Mouse (Mus musculus): ENCODE results near the gene Ebf1.
A peak's percentile ranks its signal among the peaks of the same experiment; 100 is the strongest.

Ebf1 gene

DNA sequence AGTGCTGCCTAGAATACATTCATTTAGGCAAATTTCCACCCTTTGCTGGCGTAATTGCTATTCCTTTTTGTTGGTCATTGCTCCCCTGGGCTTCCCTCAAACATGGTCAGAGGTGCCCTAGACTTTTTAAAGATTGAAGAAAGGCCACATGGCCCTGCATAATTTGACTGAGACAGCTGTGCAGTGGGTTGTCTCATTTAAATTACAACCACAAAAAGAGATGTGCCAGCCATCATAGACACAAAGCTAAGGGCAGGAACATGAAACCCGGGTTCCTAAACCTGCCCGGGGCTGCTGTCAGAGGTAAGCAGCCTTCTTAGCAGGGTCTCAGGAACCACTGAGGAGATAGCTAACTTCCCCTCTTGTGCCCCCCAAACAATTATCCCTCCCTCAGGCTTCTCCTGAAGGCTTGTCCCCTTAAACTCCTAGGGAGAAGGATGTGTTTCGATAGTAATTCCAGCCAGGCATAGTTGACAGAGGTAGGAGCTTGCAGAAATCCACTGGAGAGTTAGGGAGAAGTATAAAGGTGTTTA is 46.6 kb downstream of the Ebf1 start:
- no peak for DNase-seq (ENCODE audit: low spot score in 2 of 2)

DNA sequence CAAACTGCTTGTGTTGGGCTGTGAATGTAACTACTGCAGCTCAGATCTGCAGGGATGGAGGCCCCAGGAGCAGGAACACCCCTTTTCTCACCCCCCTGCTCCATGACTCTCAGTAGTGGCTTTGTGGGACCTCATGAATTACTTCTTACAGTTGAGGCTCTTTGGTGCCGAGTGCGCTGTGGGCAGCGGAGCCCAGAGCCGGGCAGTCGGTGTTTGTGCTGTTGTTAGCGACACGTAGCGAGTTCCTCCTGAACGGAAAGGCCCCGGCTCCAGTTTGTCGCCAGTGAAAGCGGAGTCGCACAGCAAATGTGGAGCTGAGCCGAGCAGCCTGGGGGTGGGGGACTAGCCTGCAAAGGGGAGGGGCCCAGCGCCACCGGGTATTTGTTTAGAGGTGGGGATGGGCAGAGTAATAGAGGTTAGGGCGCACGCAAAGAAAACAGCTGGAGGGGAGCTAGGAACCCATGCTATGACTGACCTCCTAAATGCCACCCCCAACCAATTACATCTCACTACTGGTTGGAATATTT is 48.1 kb downstream of the Ebf1 start:
- peak in 1 of 2 experiments; percentile 27 for DNase-seq (ENCODE audit: low spot score in 2 of 2)

DNA sequence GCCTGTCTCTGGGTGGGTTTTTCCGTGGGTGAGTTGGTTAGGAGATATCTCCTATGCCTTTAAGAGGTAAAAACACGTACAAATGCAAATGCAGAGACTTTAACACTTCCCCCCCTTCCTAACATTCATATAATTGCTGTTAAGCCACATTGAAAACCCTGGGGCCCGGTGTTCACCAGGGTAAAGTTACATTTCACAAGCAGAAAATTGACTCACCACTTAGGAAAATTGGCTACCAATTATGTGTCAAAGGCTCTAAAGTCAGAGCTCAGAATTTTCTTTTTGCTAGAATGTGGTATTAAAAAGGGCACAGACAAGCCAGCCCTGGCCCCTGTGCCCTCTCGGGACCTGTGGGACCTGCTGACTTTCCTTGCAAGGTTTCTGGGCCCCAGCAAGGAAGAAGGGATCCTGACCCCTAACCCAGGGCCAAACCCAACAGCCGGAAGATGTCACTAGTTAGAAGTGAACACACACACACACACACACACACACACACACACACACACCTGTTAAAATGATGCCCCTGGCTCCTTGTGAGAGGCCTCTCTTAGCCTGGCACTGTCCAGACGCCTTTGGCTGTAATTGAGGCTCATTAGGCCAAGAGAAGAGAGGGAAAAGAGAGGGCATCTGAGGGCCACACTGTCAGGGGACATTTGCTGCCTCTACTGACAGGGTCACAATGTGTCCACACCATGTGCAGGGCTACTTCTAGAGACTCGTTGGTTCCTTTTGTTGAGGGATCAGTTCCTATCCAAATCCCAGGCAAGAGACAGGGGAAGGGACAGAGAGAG is 48.8 kb downstream of the Ebf1 start:
- no peak for DNase-seq (ENCODE audit: low spot score in 2 of 2)

DNA sequence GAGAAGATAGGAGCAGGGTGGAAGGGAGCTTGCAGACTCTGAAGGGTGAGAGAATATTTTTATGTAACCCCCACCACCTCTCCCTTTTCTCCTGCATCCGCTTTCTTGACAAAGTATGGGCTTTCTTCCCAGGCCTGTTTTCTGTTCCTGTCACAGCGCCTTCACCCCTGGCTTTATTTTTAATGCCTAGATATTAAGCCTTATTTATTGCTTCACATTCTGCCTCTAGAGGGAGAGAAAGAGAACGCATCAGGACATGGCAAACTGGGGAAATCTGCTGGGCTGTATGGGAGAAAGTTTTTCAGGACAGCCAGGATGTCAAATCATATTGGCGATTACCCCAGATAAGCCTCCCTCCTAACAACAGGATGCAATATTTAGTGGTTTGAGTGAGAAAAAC is 49.6 kb downstream of the Ebf1 start:
- DNase-seq (ENCODE audit: low spot score in 2 of 2) = no peak

DNA sequence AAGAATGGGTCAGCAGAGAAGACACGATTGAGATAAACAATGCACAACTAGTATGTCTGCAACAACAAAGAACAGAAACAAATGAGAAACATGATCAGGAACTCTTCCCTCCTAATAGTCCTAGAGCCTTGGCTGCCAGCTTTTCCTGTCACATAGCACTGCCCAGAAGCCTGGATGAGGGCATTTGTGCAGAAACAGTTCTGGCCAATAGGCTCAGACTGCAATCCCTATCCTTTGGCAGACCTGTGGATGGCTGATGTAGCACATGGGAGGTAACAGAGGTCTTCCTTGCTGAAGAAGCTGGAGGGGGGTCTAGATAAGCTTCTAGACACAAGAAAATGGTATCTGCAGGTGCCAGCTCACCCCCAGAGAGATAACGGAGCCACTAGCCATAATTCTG is 64.2 kb downstream of the Ebf1 start:
- no peak for DNase-seq (ENCODE audit: low spot score in 2 of 2)

DNA sequence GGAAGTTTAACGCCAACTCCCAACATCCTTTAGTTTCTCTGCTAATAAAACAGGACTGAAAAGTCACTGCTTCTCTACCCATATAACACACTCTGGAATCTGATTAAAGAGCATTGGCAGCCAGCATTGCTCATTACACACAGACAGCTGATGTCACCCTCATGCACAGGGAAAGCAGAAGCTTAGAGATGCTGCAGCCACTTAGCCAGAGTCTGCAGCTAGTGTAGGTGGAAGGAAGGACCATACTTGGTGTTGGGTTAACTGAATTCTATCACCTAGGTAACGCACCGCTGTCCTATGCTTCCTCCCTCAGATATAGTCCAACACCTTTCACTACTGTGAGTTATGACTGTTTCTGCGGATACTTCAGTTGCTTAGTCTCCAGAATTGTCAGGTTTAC is 64.9 kb downstream of the Ebf1 start:
- no peak for DNase-seq (ENCODE audit: low spot score in 2 of 2)

DNA sequence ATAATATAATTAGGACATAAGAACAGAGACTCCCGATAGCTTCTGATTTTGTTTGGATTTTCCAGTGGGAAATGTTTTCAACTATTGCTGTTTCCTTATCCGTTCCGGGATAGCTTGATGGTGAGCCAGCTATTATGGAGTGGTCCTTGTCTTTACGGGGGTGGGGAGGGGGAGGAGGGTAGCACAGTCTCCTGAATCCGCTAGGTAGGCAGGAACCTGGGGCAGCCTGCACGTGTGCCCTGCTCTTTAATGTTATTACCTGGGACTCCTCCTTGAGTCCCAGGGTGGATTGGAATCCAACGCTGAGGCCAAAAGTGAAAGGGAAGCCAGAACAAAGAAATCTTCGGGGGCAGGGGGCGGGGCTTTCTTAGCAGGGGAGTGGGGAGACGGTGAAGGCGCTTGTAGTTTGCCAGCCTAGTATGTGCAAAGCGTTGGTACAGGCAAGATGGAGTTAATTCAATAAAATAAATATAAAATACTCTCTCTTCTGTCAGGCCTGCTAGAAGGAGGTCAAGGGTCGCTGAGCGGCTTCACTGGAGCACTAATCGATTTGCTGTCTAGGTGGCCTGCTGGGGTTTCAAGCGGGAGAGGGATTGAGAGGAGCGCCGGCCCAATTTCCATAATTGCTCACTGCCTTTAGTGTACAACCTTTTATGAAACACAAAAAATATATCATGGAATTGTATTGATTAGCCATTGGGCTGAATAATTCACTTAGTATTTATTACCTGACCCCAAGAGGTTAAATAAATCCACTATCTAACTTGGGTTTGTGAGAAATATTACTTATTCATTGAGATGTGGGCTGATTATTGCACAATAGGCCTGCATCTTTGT is 65.8 kb downstream of the Ebf1 start:
- no peak for DNase-seq (ENCODE audit: low spot score in 2 of 2)

DNA sequence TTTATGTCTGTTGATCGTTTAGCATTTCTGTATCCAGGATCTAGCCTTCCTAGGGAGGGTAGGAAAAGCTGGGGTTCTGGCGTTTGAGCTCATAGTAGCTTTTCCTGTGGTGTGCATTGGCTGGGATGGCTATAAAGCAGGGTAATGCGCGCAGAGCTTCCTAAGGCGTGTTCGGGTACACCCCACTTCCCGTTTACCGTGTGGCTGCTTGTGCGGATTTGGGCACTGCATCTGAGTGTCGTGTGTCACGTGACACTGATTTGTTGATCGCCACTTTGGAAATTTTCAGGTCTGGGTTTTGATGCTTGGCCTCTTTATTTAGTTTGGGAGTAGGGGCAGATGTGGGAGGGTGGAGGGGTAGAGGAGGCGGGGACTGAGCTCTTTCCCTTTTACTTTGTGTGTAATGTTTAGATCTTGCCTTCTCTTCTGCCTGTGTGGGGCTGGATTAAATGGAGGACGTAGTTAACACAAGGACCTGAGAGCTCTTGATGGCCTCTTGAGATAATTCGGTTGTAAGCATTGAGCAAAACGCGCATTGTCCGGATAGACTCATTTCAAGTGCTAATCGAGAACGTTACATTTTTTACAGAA is 67.5 kb downstream of the Ebf1 start:
- DNase-seq (ENCODE audit: low spot score in 2 of 2) = peak in 1 of 2 experiments; percentile 22

DNA sequence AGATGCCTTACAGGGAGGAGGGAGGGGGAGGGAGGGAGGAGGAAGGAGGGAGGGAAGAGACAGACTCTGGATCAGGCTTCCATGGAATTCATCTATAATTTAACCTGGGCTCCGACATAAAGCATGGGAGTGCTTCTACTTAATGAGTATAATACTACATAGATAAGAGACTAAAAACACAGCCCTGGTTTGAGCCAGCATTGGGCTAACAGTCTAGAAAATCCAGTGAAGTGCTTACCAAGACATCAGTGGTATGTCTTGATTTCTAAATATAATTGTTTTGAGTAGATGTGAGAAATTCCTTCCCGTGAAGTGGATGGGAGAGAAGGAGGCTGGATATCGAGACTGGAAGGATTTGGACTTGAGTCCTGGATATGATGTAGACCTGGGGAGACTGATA is 68.0 kb downstream of the Ebf1 start:
- DNase-seq (ENCODE audit: low spot score in 2 of 2) = no peak

DNA sequence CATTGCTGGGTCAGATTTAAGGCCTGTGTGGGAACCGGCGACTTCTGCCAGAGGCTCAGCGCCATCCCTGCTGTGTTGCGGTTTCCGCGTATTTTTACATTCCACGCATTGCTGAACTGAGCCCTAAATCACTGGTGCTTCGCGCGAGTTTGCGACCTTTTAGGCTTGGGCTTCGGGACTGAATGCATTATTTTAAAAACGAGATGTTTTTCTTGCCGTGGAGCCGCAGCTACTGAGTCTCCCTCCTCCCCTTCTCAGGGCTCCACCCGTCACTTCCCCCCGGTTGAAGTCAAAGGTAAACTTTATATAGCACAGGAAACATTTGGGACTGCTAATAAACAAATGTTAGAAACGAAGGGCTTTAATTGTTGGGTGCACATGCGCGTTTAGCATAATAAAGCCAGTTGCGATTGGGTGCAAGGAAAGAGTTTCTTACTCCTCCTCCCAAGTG is 68.8 kb downstream of the Ebf1 start:
- DNase-seq (ENCODE audit: low spot score in 2 of 2) = no peak

DNA sequence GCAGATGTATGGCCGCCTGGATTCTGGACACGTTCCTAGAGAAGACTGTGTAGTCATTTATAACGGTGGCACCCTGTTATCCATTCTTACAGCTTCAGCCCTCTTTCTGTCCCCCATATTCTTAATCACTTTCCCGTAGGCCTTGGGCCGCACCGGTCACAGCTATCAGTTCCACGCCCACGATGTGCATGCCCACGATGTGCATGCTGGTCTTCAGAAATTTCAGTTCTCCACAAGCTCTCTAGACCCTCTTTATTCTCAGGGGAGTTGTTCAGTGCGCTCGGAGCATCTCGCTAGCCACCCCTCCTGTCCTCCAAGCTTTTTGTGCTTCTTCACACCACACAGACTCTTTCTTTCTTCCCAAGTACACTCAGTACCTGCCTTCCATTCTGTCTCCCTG is 69.3 kb downstream of the Ebf1 start:
- no peak for DNase-seq (ENCODE audit: low spot score in 2 of 2)

DNA sequence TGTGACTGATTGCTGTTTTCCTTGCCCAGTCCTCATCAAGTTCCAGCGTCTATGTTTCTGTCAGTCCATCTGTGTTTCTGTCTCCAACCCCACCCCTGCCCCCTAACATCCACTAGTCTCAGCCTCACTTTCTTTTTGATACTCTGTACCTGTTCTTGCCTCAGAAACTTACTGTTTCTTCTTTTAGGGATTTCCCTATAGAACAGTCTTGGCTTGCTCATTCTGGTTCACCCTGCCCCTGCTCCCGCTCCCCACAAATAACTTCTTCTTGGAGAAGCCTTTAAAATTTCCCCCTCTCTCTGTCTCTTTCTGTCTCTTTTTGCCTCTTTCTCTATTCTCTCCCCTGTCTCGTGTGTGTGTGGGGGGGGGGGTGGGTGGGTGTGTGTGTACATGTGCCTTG is 71.4 kb downstream of the Ebf1 start:
- no peak for DNase-seq (ENCODE audit: low spot score in 2 of 2)

DNA sequence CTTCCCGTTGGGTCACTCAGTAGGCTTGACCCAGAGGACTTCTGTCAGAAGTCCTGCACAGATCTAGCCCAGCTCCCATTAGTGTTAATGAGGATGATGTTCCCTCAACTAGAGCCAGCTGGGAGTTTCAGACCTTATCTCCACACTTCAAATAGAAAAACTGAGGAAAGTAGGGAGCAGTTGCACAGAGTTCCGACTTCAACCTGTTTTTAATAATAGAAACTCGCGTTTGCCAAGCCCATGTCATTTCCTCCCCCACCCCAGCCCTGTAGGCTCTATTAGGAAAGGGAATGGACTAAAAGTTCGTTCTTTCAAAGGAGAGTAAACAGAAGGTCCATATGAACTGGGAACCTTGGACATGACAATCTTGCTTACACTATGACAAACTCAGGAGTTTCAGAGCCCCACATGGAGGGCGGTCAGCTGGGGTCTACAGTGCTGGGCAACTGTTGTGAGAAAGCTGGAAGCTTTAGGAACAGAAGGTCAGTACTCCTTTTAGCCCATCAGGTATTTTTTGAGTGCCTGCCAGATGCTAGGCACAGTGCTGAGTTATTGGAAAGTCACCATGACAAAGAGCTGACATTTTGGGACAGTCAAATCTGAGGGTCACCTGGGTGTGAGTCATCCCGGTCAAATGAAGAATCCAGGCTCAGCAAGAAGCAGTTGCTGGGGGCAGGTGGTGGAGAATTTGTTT is 72.6 kb downstream of the Ebf1 start:
- no peak for DNase-seq (ENCODE audit: low spot score in 2 of 2)

DNA sequence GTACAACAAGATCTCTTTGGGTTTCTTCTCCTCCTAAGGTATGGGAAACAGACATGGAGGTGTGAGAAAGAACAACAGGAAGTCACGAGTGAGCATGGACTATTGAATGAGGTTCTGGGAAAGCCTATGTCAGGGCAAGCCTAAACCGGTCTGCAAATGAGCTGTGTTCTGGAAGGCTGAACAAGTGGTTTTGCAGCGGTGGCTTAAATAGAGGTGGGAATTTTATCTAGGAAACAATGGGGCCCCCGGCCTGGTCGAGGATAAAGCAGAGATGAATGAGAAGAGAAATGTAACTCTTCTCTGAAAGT is 73.1 kb downstream of the Ebf1 start:
- DNase-seq (ENCODE audit: low spot score in 2 of 2) = no peak

DNA sequence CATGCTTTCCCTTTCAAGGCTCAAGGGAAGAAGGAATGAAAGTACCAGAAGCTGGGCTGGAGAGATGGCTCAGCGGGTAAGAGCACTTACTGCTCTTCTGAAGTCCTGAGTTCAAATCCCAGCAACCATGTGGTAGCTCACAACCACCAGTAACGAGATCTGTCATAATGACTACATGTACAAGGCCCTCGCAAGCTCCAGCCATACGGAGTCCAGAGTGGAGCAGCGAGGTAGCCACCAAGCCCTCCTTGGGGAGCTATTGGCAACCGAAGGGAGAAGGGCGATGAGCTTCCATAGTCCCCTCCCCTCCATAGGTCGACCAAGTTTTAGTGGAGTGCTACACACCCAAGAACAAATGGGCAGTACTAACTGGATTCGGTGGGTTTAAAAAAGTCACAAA is 78.3 kb downstream of the Ebf1 start:
- no peak for DNase-seq (ENCODE audit: low spot score in 2 of 2)

DNA sequence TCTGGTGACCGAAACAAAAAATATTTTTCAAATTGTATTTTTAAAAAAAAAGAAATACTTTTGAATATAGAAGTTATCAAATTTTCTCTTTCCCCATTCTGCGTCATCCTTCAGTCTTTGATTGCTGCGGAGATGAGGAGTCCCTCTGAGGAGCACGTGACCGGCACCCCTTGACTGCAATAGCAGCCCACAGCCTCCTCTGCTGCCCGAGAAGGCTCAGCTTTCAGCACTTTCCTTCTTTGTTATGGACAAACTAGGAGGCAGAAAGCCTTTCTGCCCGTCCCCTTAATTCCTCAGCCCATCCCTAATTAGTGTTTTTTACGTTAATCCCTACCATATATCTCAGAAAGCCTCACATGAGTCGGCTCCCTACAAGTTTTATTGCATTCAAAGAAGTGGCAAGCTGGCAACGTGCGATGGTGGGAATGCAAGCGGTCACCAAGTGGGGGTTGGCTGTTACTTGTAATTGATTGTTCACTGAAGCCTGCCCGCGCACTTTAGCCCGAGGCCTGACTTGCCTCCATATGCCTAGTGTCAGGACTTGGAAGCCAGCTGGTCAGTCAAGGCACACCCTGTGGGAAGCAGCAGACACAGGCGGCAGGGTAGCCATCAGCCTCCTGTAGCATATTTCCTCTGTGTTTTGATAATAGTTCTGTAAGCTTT is 79.6 kb downstream of the Ebf1 start:
- no peak for DNase-seq (ENCODE audit: low spot score in 2 of 2)

DNA sequence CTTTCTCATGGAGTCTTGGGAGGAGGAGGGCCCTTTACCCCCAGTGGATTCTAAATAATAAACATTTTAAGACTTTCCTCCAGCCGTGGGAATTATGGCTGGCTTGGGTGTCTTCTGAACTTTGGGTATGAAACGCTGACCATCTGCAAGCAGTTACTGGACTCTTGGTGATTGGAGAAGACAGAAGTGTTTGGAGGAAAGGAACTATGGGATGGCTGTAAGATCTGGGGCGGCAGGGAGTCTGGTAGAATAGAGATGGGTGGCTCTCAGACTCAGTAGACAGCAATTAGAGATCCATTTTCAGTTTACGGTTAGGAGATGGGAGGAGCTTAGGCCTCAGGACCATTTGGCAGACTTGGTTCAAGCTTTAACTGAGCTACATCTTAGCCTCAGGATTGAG is 83.1 kb downstream of the Ebf1 start:
- no peak for DNase-seq (ENCODE audit: low spot score in 2 of 2)

DNA sequence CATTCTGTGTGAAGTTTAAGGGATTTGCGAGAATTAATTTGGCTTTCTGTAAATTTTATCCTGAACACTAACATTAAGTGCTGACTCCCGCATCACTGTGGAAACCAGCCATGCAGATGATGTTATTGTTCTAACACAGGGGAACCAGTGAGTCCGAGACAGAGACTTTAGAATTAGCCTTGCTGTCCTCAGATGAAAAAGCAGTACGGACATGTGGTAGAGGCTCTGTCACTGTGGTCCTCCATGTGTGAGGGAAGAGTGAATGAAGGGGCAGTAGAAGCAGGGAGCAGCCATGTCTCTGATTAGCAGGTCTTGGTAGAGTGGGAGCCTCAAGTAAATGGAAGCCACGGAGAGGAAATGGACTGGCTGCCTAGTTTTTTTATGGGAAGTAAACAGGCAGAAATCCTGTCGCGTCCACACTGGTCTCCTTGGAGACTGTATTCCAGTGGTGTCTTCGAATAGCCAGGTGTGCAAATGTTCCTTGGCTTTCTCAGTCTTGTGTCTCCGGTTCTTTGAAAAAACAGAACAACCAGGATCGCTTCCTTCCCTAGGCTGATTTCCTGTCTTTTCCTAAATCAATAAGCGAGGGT is 84.2 kb downstream of the Ebf1 start:
- DNase-seq (ENCODE audit: low spot score in 2 of 2) = no peak

DNA sequence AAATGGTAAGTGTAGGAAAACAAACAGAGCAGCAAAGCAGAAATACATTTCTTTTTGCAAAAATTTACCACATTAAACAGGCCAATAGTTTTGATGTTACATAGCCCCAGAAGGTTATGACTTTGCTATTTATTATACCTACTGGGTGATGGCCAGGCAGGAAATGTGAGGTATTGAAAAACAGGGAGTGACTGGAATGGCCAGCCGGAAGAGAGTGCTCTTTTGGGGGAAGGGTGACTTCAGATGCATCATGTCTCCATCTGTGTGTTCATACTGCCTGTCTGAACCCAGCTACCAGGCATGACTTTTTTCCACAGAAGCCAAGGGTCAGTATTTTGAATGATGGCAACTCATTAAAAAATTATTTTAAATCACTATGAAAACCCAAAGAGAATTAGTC is 84.7 kb downstream of the Ebf1 start:
- DNase-seq (ENCODE audit: low spot score in 2 of 2) = no peak

DNA sequence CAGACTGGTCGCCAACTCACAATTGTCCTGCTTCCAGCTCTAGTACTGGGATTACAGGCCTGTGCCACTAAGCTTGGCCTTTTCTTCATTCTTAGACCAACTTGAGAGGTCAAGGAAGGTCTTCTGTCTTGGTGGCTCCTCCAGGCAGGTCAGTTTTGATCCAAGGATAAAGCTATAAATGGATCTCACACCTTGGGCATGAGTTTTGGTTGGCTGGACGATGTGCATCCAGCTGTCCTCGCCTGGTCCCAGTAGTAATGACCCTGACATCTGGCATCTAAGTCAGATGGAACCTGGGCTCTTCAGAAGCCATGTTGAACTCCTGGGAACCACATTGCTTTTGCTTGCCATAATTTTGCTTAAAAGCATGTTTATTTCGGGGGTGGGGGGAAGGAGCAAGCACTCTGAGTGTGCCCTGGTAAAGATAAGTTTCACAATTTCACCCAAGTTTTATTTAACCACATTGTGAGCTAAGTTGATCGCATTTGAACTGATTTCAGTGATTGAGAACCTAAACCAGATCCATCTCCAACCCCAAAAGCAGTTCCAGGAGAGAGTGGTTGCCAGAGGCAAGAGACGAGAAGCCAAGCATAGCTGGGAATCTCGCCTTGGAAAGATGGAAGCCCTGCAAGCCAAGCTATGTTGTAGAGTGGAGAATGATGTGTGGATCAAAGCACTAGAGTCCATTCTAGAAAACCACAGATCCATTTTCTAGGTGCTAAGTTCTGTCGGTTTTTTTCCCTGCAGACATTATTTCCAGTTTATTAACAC is 85.8 kb downstream of the Ebf1 start:
- no peak for DNase-seq (ENCODE audit: low spot score in 2 of 2)

Data from spleen, postnatal 10 days (tissue).